Mouse (Mus musculus): Measurements from ENCODE around the gene Junb.

DNA sequence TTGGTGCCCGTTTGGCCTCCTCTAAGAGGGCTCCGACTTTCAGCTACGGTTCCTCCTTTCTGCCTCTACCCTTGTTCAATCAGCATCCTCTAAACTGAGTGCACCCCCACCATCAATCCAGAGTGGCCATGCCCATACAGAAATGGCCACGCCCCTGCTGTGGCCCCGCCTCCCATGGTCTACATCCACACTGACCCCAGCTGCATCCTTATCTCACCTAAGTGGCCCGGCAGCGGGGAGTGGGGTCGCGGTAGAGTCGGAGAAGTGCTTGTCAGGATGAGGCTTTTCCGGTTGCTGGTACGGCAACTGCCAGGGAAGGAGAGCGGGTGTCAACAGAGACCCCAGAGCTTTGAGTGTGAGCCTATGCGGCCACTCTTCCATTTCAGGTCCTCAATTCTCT is 43.0 kb downstream of the Junb start:
- TF ChIP-seq CTCF (IDR thresholded peaks at IDR 0.05; ENCODE audit: low read depth, low read length) (no peak), POLR2A (IDR thresholded peaks at IDR 0.05; ENCODE audit: extremely low read depth, insufficient read depth, low read length) (no peak)

All from liver, adult 2 months (tissue).